Mouse (Mus musculus): ENCODE data around the gene Dnajc16.

DNA sequence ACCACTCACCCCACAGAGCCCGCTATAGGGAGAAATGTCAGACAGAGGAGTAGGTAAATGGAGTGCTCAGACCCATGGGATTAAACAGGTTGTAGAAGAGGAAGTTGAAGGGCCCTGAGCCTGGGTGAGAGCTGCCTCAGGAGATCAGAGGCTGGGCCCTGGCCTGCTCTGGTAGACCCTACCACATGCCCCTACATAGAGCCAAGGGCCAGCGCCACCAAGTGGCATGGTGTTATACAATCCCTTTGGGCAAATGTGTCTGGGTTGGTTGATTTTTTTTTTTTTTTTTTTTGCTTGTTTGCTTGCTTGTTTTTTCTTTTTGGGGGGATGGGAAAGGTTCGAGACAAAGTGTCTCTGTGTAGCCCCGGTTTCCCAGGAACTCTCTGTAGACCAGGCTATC lies 13.4 kb upstream of the Dnajc16 start:
- TF ChIP-seq GATA1 (IDR thresholded peaks at IDR 0.05; ENCODE audit: low read length) (no peak), TAL1 (IDR thresholded peaks at IDR 0.05; ENCODE audit: low read length) (no peak)

Data from erythroblast, embryonic 14.5 days (primary cell).